Mouse (Mus musculus) CH12.LX (cell line): Measurements from ENCODE around the gene Slc27a4. TPM values are rescaled to one million over a fixed set of nuclear protein-coding genes. Genes with fewer than 3 reads are reported as not detected.

Experiments used
- DNase-seq: peaks from one replicate; pipeline ENCODE4 v3.0.0-alpha.2; 2013; ENCODE audit errors: extremely low read depth
- H3K27ac ChIP-seq: 2 replicates; pipeline ENCODE4 v1.5.1; 2012; ENCODE audit warnings: low read depth, mild to moderate bottlenecking, control low read depth, moderate library complexity; ENCODE audit not compliant: insufficient read depth
- H3K27me3 ChIP-seq: replicated peaks from 2 replicates; pipeline ENCODE3; 2012; ENCODE audit warnings: inconsistent platforms
- H3K36me3 ChIP-seq, 2 experiments: replicated peaks in 1 of 2; 2 replicates each; pipeline versions ENCODE3 to v1.6.1; 2012; ENCODE audit warnings: inconsistent platforms in 1 of 2, low read length in 1 of 2, mild to moderate bottlenecking in 1 of 2, mixed read lengths in 1 of 2, moderate library complexity in 1 of 2; ENCODE audit not compliant: control insufficient read depth in 1 of 2, insufficient read depth in 1 of 2
- H3K4me1 ChIP-seq, 2 experiments: 2 replicates each; pipeline ENCODE4 v1.6.1; 2012; ENCODE audit warnings: inconsistent platforms in 1 of 2, moderate library complexity in 1 of 2; ENCODE audit not compliant: insufficient read depth in 2 of 2, control insufficient read depth in 1 of 2
- H3K4me2 ChIP-seq: 2 replicates; pipeline ENCODE4 v1.6.1; 2012; ENCODE audit warnings: low read depth, mild to moderate bottlenecking, control low read depth; ENCODE audit not compliant: poor library complexity, insufficient read depth, severe bottlenecking
- H3K4me3 ChIP-seq, 3 experiments: fragments of 150-350 bp in 1 of 3; sonication (generic) in 1 of 3; replicated peaks in 1 of 3; 2 replicates each; pipeline versions ENCODE3 to v1.5.1; 2011 to 2012; ENCODE audit warnings: low read depth in 2 of 3, low read length in 2 of 3, mild to moderate bottlenecking in 2 of 3, moderate library complexity in 2 of 3, control low read depth in 1 of 3, improper control_type of control experiment in 1 of 3, inconsistent platforms in 1 of 3, mixed read lengths in 1 of 3; ENCODE audit not compliant: poor library complexity in 1 of 3
- H3K79me2 ChIP-seq: replicated peaks from 2 replicates; pipeline ENCODE4 v1.6.1; 2012; ENCODE audit warnings: mild to moderate bottlenecking, moderate library complexity; ENCODE audit not compliant: control insufficient read depth, poor library complexity, insufficient read depth, severe bottlenecking; ENCODE audit errors: extremely low read depth
- H3K9ac ChIP-seq: 2 replicates; pipeline ENCODE4 v1.6.1; 2012; ENCODE audit warnings: low read depth, mild to moderate bottlenecking, control low read depth, moderate library complexity; ENCODE audit not compliant: insufficient read depth
- H3K9me3 ChIP-seq: replicated peaks from 2 replicates; pipeline ENCODE3; 2012; ENCODE audit warnings: low read length, inconsistent platforms, mixed read lengths
- BHLHE40 ChIP-seq: IDR thresholded peaks from 2 replicates; pipeline ENCODE4 v1.6.1; 2011; ENCODE audit warnings: mild to moderate bottlenecking, low read depth, low read length, improper control_type of control experiment
- CTCF ChIP-seq, 2 experiments: IDR thresholded peaks in 1 of 2; conservative IDR thresholded peaks in 1 of 2; 2 replicates each; pipeline ENCODE4 v1.5.1; 2011 to 2012; ENCODE audit warnings: low read depth in 2 of 2, low read length in 2 of 2, improper control_type of control experiment in 1 of 2, inconsistent platforms in 1 of 2, mild to moderate bottlenecking in 1 of 2, moderate library complexity in 1 of 2
- E2F4 ChIP-seq: IDR thresholded peaks from 2 replicates; pipeline ENCODE4 v1.6.1; 2011; ENCODE audit warnings: low read depth, low read length, improper control_type of control experiment; ENCODE audit not compliant: insufficient replicate concordance
- EP300 ChIP-seq: IDR thresholded peaks from 2 replicates; pipeline ENCODE4 v1.6.1; 2011; ENCODE audit warnings: low read length, improper control_type of control experiment
- GABPA ChIP-seq: IDR thresholded peaks from 2 replicates; pipeline ENCODE4 v1.6.1; 2012; ENCODE audit warnings: low read depth, low read length, improper control_type of control experiment, inconsistent platforms; ENCODE audit not compliant: insufficient replicate concordance
- IRF4 ChIP-seq: IDR thresholded peaks from 2 replicates; pipeline ENCODE4 v1.6.1; 2014; ENCODE audit warnings: low read depth, mild to moderate bottlenecking, inconsistent platforms, low read length, improper control_type of control experiment
- JUN ChIP-seq: IDR thresholded peaks from 2 replicates; pipeline ENCODE4 v1.6.1; 2011; ENCODE audit warnings: low read depth, mild to moderate bottlenecking, low read length, improper control_type of control experiment, moderate library complexity; ENCODE audit not compliant: insufficient read depth
- JUND ChIP-seq: conservative IDR thresholded peaks from 2 replicates; pipeline ENCODE4 v1.6.1; 2011; ENCODE audit warnings: low read depth, low read length, improper control_type of control experiment
- KAT2A ChIP-seq: IDR thresholded peaks from 2 replicates; pipeline ENCODE4 v1.6.1; 2012; ENCODE audit warnings: low read length, improper control_type of control experiment, inconsistent platforms; ENCODE audit not compliant: insufficient replicate concordance
- MAX ChIP-seq: IDR thresholded peaks from 2 replicates; pipeline ENCODE4 v1.6.1; 2011; ENCODE audit warnings: low read length, improper control_type of control experiment
- MAZ ChIP-seq: IDR thresholded peaks from 2 replicates; pipeline ENCODE4 v1.6.1; 2012; ENCODE audit warnings: low read depth, mild to moderate bottlenecking, inconsistent platforms, low read length, improper control_type of control experiment, moderate library complexity
- MEF2A ChIP-seq: IDR thresholded peaks from 2 replicates; pipeline ENCODE4 v1.6.1; 2014; ENCODE audit warnings: low read depth, mild to moderate bottlenecking, inconsistent platforms, low read length, improper control_type of control experiment, borderline replicate concordance
- MYC ChIP-seq: IDR thresholded peaks from 2 replicates; pipeline ENCODE4 v1.6.1; 2011; ENCODE audit warnings: low read depth, mild to moderate bottlenecking, improper control_type of control experiment, low read length
- PAX5 ChIP-seq: IDR thresholded peaks from 2 replicates; pipeline ENCODE4 v1.6.1; 2012; ENCODE audit warnings: low read length, inconsistent platforms, mixed read lengths
- POLR2AphosphoS2 ChIP-seq: IDR thresholded peaks from 2 replicates; pipeline ENCODE4 v1.6.1; 2011; ENCODE audit warnings: low read depth, low read length, improper control_type of control experiment
- RCOR1 ChIP-seq: conservative IDR thresholded peaks from 2 replicates; pipeline ENCODE4 v1.6.1; 2012; ENCODE audit warnings: low read depth, mild to moderate bottlenecking, inconsistent platforms, low read length, improper control_type of control experiment
- SMC3 ChIP-seq: IDR thresholded peaks from 2 replicates; pipeline ENCODE4 v1.6.1; 2011; ENCODE audit warnings: low read depth, low read length, improper control_type of control experiment
- TCF12 ChIP-seq: IDR thresholded peaks from 2 replicates; pipeline ENCODE4 v1.6.1; 2014; ENCODE audit warnings: low read depth, mild to moderate bottlenecking, inconsistent platforms, low read length, improper control_type of control experiment
- UBTF ChIP-seq: IDR thresholded peaks from 2 replicates; pipeline ENCODE4 v1.6.1; 2012; ENCODE audit warnings: low read depth, mild to moderate bottlenecking, inconsistent platforms, low read length, improper control_type of control experiment, moderate library complexity
- USF2 ChIP-seq: conservative IDR thresholded peaks from 2 replicates; pipeline ENCODE4 v1.6.1; 2011; ENCODE audit warnings: low read depth, low read length, improper control_type of control experiment
- ZKSCAN1 ChIP-seq: IDR thresholded peaks from 2 replicates; pipeline ENCODE4 v1.6.1; 2012; ENCODE audit warnings: low read depth, inconsistent platforms, low read length, improper control_type of control experiment, borderline replicate concordance
- ZNF384 ChIP-seq: IDR thresholded peaks from 2 replicates; pipeline ENCODE4 v1.6.1; 2012; ENCODE audit warnings: low read depth, low read length, improper control_type of control experiment, inconsistent platforms
- dilution Hi-C: fragments of 300-500 bp; cut with MboI; formaldehyde crosslinking; loops from 2 replicates; pipeline ENCODE4 v1.14.3; 2020; ENCODE audit warnings: low sequenced_read_pairs; ENCODE audit not compliant: extremely low pct_unique_long_range_greater_than_20kb, extremely low pct_ligation_motif_present
- in situ Hi-C: fragments of 300-500 bp; cut with MboI; formaldehyde crosslinking; loops from 3 replicates; pipeline ENCODE4 v1.14.3; 2019; ENCODE audit warnings: low sequenced_read_pairs, low pct_ligation_motif_present, low pct_unique_long_range_greater_than_20kb, mixed read lengths
- polyA plus RNA-seq: library from polyadenylated mRNA; unstranded; fragments of >175 nt; gene quantifications from 2 replicates; pipeline ENCODE4 v1.2.1, GENCODE M21; 2012; ENCODE audit warnings: low read depth; ENCODE audit not compliant: insufficient read length
- total RNA-seq, 2 experiments: library from RNA; depleted of rRNA; stranded (reverse); fragments of 300-350 nt in 1 of 2; fragments of >200 nt in 1 of 2; gene quantifications; 2 replicates each; pipeline ENCODE4 v1.2.3; 2012 to 2014

The Slc27a4 gene
- total and polyA plus RNA-seq, 3 experiments, result 4.7 to 11.3 (median 4.8) TPM

GRCm38 (mm10) chr2:29857341-29857740 lies 54.9 kb downstream of the Slc27a4 start:
- Histone ChIP-seq H3K4me2 (no peak overlapping the region), H3K27ac (no peak overlapping the region), H3K27me3 (peaks cover 4% of the 10 kb centered on the region), H3K4me1 (peaks cover 0 to 3% of the 10 kb centered on the region in 2 experiments; a peak in 1 of 4 replicates), H3K79me2 (no peaks in the 10 kb centered on the region), H3K9ac (no peak overlapping the region), H3K36me3 (no peaks in the 10 kb centered on the region), H3K4me3 (no peak overlapping the region), H3K9me3 (no peaks in the 10 kb centered on the region)
- TF ChIP-seq MAX (no peak), USF2 (no peak), KAT2A (no peak), ZKSCAN1 (no peak), MAZ (no peak)
- in situ Hi-C loops, result loop anchor here (5.0 kb wide), 1 partner anchor 40 kb away; no protein-coding TSS in a partner anchor
- dilution Hi-C loops, result no loop called here
- DNase-seq, result no peak

- H3K4me2 ChIP-seq, result no peak overlapping the region
- TF ChIP-seq MYC (no peak), POLR2AphosphoS2 (no peak), PAX5 (no peak), RCOR1 (no peak), TCF12 (no peak), MAX (no peak), BHLHE40 (no peak), CTCF (conservative IDR thresholded peaks at IDR 0.05 in 1 of 2, IDR thresholded peaks at IDR 0.05 in 1 of 2; ENCODE audit: low read depth in 2 of 2, low read length in 2 of 2) (no peak), IRF4 (no peak), USF2 (no peak), UBTF (no peak), GABPA (no peak), E2F4 (no peak), JUN (no peak), ZNF384 (no peak), SMC3 (no peak), JUND (no peak), MEF2A (no peak), EP300 (no peak)
- TF ChIP-seq, all 38 proteins: peak for 0
- in situ Hi-C loops (loop anchor here (5.0 kb wide), 1 partner anchor 41 kb away; no protein-coding TSS in a partner anchor), dilution Hi-C loops (no loop called here)
- Histone ChIP-seq H3K9me3 (no peaks in the 10 kb centered on the region), H3K27me3 (peaks cover 6% of the 10 kb centered on the region), H3K9ac (no peak overlapping the region), H3K4me1 (peaks cover 0 to 3% of the 10 kb centered on the region in 2 experiments; a peak in 1 of 4 replicates), H3K36me3 (no peaks in the 10 kb centered on the region), H3K4me3 (no peak overlapping the region), H3K27ac (no peak overlapping the region), H3K79me2 (no peaks in the 10 kb centered on the region)
- DNase-seq, result no peak
Observed at GRCm38 (mm10) chr2:29857967-29858366, 55.5 kb downstream of the Slc27a4 start.
